Mouse (Mus musculus): ENCODE measurements around the gene Heatr1. TPM values are rescaled to one million over a fixed set of nuclear protein-coding genes. Genes with fewer than 3 reads are reported as not detected.
A peak's percentile ranks its signal among the peaks of the same experiment; 100 is the strongest.

Gene Heatr1
- total and polyA plus RNA-seq, 3 experiments: 130 to 468 (median 156) TPM

- Histone ChIP-seq H3K9me3 (replicated peaks; ENCODE audit: insufficient read depth, low read length) (no peaks in the 10 kb centered on the region), H3K36me3 (ENCODE audit: control insufficient read depth in 1 of 2, insufficient read depth in 2 of 2, low read length in 2 of 2) (no peaks in the 10 kb centered on the region), H3K4me3 (ENCODE audit: control insufficient read depth in 1 of 2, insufficient read depth in 1 of 2, low read depth in 2 of 2, low read length in 2 of 2) (no peak overlapping the region), H3K79me2 (ENCODE audit: control insufficient read depth, insufficient read depth, low read length, poor library complexity) (no peaks in the 10 kb centered on the region), H3K27me3 (ENCODE audit: control insufficient read depth in 1 of 2, insufficient read depth in 2 of 2, low read length in 2 of 2) (no peaks in the 10 kb centered on the region), H3K9ac (ENCODE audit: control insufficient read depth, low read depth, low read length, poor library complexity, severe bottlenecking) (no peak overlapping the region), H3K4me1 (ENCODE audit: control insufficient read depth in 1 of 2, insufficient read depth in 2 of 2, low read length in 2 of 2) (no peaks in the 10 kb centered on the region; a peak in 1 of 4 replicates), H3K27ac (ENCODE audit: control insufficient read depth, low read depth, low read length) (no peak overlapping the region)
- TF ChIP-seq MXI1 (IDR thresholded peaks at IDR 0.05; ENCODE audit: low read depth, low read length): no peak
- TF ChIP-seq ETS1 (IDR thresholded peaks at IDR 0.05; ENCODE audit: low read depth, low read length): no peak
- no peak for TF ChIP-seq GABPA (IDR thresholded peaks at IDR 0.05; ENCODE audit: low read depth, low read length)
- DNase-seq (ENCODE audit: low read depth, low spot score): no peak
These were observed 10.0 kb upstream of the Heatr1 start for GRCm38 (mm10) chr13:12384796-12385195.

GRCm38 (mm10) chr13:12386286-12386685 is 8.5 kb upstream of the Heatr1 start:
- no peaks in the 10 kb centered on the region for H3K36me3 ChIP-seq (ENCODE audit: control insufficient read depth in 1 of 2, insufficient read depth in 2 of 2, low read length in 2 of 2)
- H3K79me2 ChIP-seq (ENCODE audit: control insufficient read depth, insufficient read depth, low read length, poor library complexity): no peaks in the 10 kb centered on the region
- H3K9ac ChIP-seq (ENCODE audit: control insufficient read depth, low read depth, low read length, poor library complexity, severe bottlenecking): no peak overlapping the region
- no peaks in the 10 kb centered on the region for H3K27me3 ChIP-seq (ENCODE audit: control insufficient read depth in 1 of 2, insufficient read depth in 2 of 2, low read length in 2 of 2)
- H3K4me3 ChIP-seq (ENCODE audit: control insufficient read depth in 1 of 2, insufficient read depth in 1 of 2, low read depth in 2 of 2, low read length in 2 of 2): no peak overlapping the region
- H3K9me3 ChIP-seq (replicated peaks; ENCODE audit: insufficient read depth, low read length): no peaks in the 10 kb centered on the region
- no peak overlapping the region for H3K27ac ChIP-seq (ENCODE audit: control insufficient read depth, low read depth, low read length)
- no peaks in the 10 kb centered on the region for H3K4me1 ChIP-seq (ENCODE audit: control insufficient read depth in 1 of 2, insufficient read depth in 2 of 2, low read length in 2 of 2)
- DNase-seq (ENCODE audit: low read depth, low spot score): peak; percentile 74
- TF ChIP-seq TBP (IDR thresholded peaks at IDR 0.05; ENCODE audit: low read depth, low read length) (no peak), MYB (IDR thresholded peaks at IDR 0.05; ENCODE audit: low read depth, low read length) (no peak), UBTF (IDR thresholded peaks at IDR 0.05; ENCODE audit: borderline replicate concordance, insufficient read depth, low read depth, low read length) (no peak), SMC3 (IDR thresholded peaks at IDR 0.05; ENCODE audit: low read depth, low read length) (peak; percentile 98), GABPA (IDR thresholded peaks at IDR 0.05; ENCODE audit: low read depth, low read length) (no peak), NELFE (IDR thresholded peaks at IDR 0.05; ENCODE audit: low read depth, low read length) (no peak), MAX (IDR thresholded peaks at IDR 0.05; ENCODE audit: low read length) (peak; percentile 39; the same call in 1 of the 2 replicates), POLR2AphosphoS5 (IDR thresholded peaks at IDR 0.05; ENCODE audit: borderline replicate concordance, low read depth, low read length) (no peak), ZNF384 (IDR thresholded peaks at IDR 0.05; ENCODE audit: low read depth, low read length) (no peak), MYC (IDR thresholded peaks at IDR 0.05; ENCODE audit: low read depth, low read length) (peak; percentile 80; the same call in 1 of the 2 replicates), TCF12 (IDR thresholded peaks at IDR 0.05; ENCODE audit: low read depth, low read length) (no peak), RAD21 (IDR thresholded peaks at IDR 0.05; ENCODE audit: low read depth, low read length) (peak; percentile 100), MXI1 (IDR thresholded peaks at IDR 0.05; ENCODE audit: low read depth, low read length) (no peak), JUND (IDR thresholded peaks at IDR 0.05; ENCODE audit: low read depth, low read length) (no peak), USF2 (IDR thresholded peaks at IDR 0.05; ENCODE audit: borderline replicate concordance in 1 of 2, insufficient read depth in 1 of 2, low read depth in 1 of 2, low read length in 2 of 2) (no peak), ELF1 (IDR thresholded peaks at IDR 0.05; ENCODE audit: low read depth, low read length) (no peak), ZKSCAN1 (IDR thresholded peaks at IDR 0.05; ENCODE audit: low read depth, low read length) (no peak), CTCF (IDR thresholded peaks at IDR 0.05 in 2 of 3, conservative IDR thresholded peaks at IDR 0.05 in 1 of 3; ENCODE audit: control insufficient read depth in 1 of 3, insufficient read depth in 1 of 3, low read depth in 2 of 3, low read length in 3 of 3, poor library complexity in 1 of 3, severe bottlenecking in 1 of 3) (peak; percentile 29 to 94 (median 73); a peak in 5 of 6 replicates), ZC3H11A (IDR thresholded peaks at IDR 0.05; ENCODE audit: low read depth, low read length) (peak; percentile 95), TAL1 (IDR thresholded peaks at IDR 0.05; ENCODE audit: low read length) (no peak), BHLHE40 (IDR thresholded peaks at IDR 0.05; ENCODE audit: borderline replicate concordance, low read depth, low read length) (no peak), GATA1 (IDR thresholded peaks at IDR 0.05; ENCODE audit: low read depth, low read length) (no peak), E2F4 (IDR thresholded peaks at IDR 0.05; ENCODE audit: borderline replicate concordance, low read depth, low read length) (no peak), EP300 (IDR thresholded peaks at IDR 0.05; ENCODE audit: low read depth in 1 of 2, low read length in 2 of 2) (no peak), MAFK (IDR thresholded peaks at IDR 0.05; ENCODE audit: borderline replicate concordance, low read depth, low read length) (no peak), ETS1 (IDR thresholded peaks at IDR 0.05; ENCODE audit: low read depth, low read length) (no peak), CHD1 (IDR thresholded peaks at IDR 0.05; ENCODE audit: low read depth, low read length) (no peak), KAT2A (conservative IDR thresholded peaks at IDR 0.05; ENCODE audit: low read depth, low read length) (no peak), USF1 (IDR thresholded peaks at IDR 0.05; ENCODE audit: low read depth, low read length) (no peak), POLR2AphosphoS2 (IDR thresholded peaks at IDR 0.05; ENCODE audit: low read length) (no peak), MAZ (IDR thresholded peaks at IDR 0.05; ENCODE audit: low read depth, low read length) (no peak), ZMIZ1 (IDR thresholded peaks at IDR 0.05; ENCODE audit: low read depth, low read length) (no peak)
